Mouse (Mus musculus) lung, embryonic 16.5 days (tissue): ENCODE measurements around the gene Wdr78. TPM values are rescaled to one million over a fixed set of nuclear protein-coding genes. Genes with fewer than 3 reads are reported as not detected.

ENCODE experiments used
- ATAC-seq: fragments of 200-750 bp; cut with Nextera tagmentation; 2 replicates; pipeline ENCODE4 v1.8.0; 2017; ENCODE audit warnings: low read depth, mild to moderate bottlenecking, moderate library complexity
- H3K27ac ChIP-seq: fragments of 300-500 bp; sonication (generic); 2 replicates; pipeline ENCODE4 v1.5.1; 2014; ENCODE audit warnings: mild to moderate bottlenecking, control low read depth, low read length
- H3K27me3 ChIP-seq: fragments of 300-500 bp; sonication (generic); 2 replicates; pipeline ENCODE4 v1.6.1; 2014; ENCODE audit warnings: low read depth, low read length, mixed read lengths; ENCODE audit not compliant: control insufficient read depth, insufficient read depth
- H3K36me3 ChIP-seq: fragments of 300-500 bp; sonication (generic); 2 replicates; pipeline ENCODE4 v1.6.1; 2014; ENCODE audit warnings: low read length; ENCODE audit not compliant: control insufficient read depth, insufficient read depth
- H3K4me1 ChIP-seq: fragments of 300-500 bp; sonication (generic); replicated peaks from 2 replicates; pipeline ENCODE4 v1.6.1; 2014; ENCODE audit warnings: low read length, mixed read lengths; ENCODE audit not compliant: control insufficient read depth, insufficient read depth
- H3K4me2 ChIP-seq: fragments of 300-500 bp; sonication (generic); 2 replicates; pipeline ENCODE4 v1.6.1; 2014; ENCODE audit warnings: low read depth, low read length, control low read depth
- H3K4me3 ChIP-seq: fragments of 300-500 bp; sonication (generic); 2 replicates; pipeline ENCODE4 v1.5.1; 2014; ENCODE audit warnings: mild to moderate bottlenecking, low read length, control low read depth
- H3K9ac ChIP-seq: fragments of 300-500 bp; sonication (generic); 2 replicates; pipeline ENCODE4 v1.6.1; 2014; ENCODE audit warnings: low read length, control low read depth
- H3K9me3 ChIP-seq: fragments of 300-500 bp; sonication (generic); 2 replicates; pipeline ENCODE4 v1.6.1; 2016; ENCODE audit warnings: low read length; ENCODE audit not compliant: control insufficient read depth
- WGBS: fragments of 180-500 bp; shearing (Covaris S2); extraction: QIAGEN DNeasy Blood & Tissue Kit; methylation state at CpG from one replicate; pipeline ENCODE4 v1.1.7; 2014; 5-methylcytosine and 5-hydroxymethylcytosine counted together
- polyA plus RNA-seq: library from polyadenylated mRNA; unstranded; fragments of >200 nt; fragmentation: Nextera tagmentation; extraction: Ambion mirVana; gene quantifications from 2 replicates; pipeline ENCODE4 v1.2.1, GENCODE M21; 2015

Wdr78 gene
- polyA plus RNA-seq, 1 experiment from 2014 or later: 5.0 TPM

DNA sequence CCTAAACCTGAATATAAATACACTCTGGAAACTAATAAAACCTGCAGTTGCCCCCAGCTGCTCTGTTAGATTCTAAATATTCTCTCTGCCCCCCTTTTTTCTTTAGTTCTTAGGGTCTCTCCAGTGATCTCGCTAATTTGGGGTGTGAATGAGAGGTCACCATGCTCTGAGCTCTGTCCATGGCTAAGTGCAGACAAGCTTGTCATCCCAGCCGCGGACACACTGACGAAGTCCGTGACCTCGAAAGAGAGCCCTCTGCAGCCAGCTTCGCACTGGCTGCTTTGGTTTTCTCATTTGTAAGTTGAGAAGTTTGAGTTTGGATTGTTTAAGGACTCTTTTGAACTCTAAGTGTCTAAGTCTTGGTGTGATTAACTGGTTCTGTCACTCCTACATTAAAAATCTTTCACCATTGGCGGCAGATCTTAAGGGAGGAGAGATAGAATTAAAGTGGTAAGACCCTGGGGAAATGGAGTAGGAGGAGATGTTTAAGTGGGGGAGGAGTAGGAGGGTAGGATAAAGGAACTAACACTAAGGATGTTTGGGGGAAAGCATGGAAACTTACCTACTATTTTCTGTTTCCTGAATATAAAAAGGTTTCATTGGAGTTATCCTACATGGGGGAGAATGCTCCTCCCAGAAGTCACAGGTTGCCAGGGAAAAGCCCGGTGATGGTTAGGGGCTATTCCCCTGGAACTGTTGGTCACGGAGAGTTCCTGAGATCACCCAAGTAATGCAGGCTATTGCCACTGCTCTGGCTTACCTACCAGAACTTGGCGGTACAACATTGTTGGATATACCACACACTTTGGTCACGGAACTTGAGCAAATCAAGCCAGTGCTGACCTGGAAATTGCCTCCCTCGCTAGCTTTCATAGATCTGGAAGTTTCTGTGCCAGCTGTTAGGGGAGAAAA is 85.9 kb downstream of the Wdr78 start:
- ATAC-seq: no peak
- H3K4me2 ChIP-seq: peak overlapping the region; percentile 17; the same call in 1 of the 2 replicates
- WGBS: 42% methylated on average over 13 of the region's 13 CpGs

GRCm38 (mm10) chr4:103027745-103028144 is 86.6 kb downstream of the Wdr78 start:
- Histone ChIP-seq H3K4me1 (peaks cover 2% of the 10 kb centered on the region; the same call in 1 of the 2 replicates), H3K4me2 (no peak overlapping the region), H3K27ac (no peak overlapping the region), H3K9me3 (no peaks in the 10 kb centered on the region), H3K36me3 (no peaks in the 10 kb centered on the region), H3K27me3 (no peaks in the 10 kb centered on the region), H3K4me3 (no peak overlapping the region), H3K9ac (no peak overlapping the region)
- 55% methylated on average over 7 of the region's 7 CpGs for WGBS
- ATAC-seq: no peak

More for the DNA sequence above, 85.9 kb downstream of the Wdr78 start:
- Histone ChIP-seq H3K9me3 (no peaks in the 10 kb centered on the region), H3K4me3 (no peak overlapping the region), H3K9ac (no peak overlapping the region; the same call in 1 of the 2 replicates), H3K27me3 (no peaks in the 10 kb centered on the region), H3K4me1 (peaks cover 2% of the 10 kb centered on the region; the same call in 1 of the 2 replicates), H3K36me3 (no peaks in the 10 kb centered on the region), H3K27ac (no peak overlapping the region)

GRCm38 (mm10) chr4:103026621-103027020 is 87.7 kb downstream of the Wdr78 start, which contains the start of gene Insl5:
TSS of gene Insl5 (minus strand) at chr4:103026842.
- no peak within 1 kb of the TSS for H3K9ac ChIP-seq
- no peaks in the 10 kb centered on the region for H3K27me3 ChIP-seq
- H3K9me3 ChIP-seq: no peaks in the 10 kb centered on the region
- ATAC-seq: no peak
- no peak within 1 kb of the TSS for H3K4me3 ChIP-seq
- H3K4me1 ChIP-seq: peaks cover 2% of the 10 kb centered on the region; the same call in 1 of the 2 replicates
- no peak within 1 kb of the TSS for H3K4me2 ChIP-seq
- 41% methylated on average over 4 of the region's 4 CpGs for WGBS
- H3K27ac ChIP-seq: no peak within 1 kb of the TSS
- H3K36me3 ChIP-seq: no peaks in the 10 kb centered on the region

GRCm38 (mm10) chr4:103013490-103013889 is 100.9 kb downstream of the Wdr78 start:
- H3K4me2 ChIP-seq: no peak overlapping the region

DNA sequence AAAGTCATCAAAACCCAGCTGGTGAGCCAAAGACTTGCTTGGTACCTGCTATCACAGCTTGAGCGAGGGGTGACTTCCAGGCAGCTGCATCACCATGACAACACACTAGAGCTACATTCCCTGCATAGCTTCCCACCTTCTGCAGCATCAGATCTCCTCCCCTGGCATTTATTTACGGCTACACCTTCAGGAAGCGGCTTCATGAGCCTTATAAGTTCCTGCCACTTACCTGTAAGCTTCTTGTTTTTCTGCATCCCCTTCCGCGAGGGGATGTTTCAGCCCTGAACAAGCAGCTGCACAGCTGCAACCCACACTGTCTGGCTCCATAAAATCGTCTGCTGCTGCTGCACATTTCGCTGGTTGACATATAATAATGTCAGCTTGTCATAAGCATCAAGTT is 102.5 kb downstream of the Wdr78 start:
- Histone ChIP-seq H3K9me3 (no peaks in the 10 kb centered on the region), H3K4me2 (no peak overlapping the region), H3K9ac (no peak overlapping the region), H3K27ac (no peak overlapping the region), H3K4me3 (no peak overlapping the region), H3K4me1 (no peaks in the 10 kb centered on the region), H3K27me3 (no peaks in the 10 kb centered on the region), H3K36me3 (no peaks in the 10 kb centered on the region)
- WGBS: 28% methylated on average over 7 of the region's 7 CpGs
- ATAC-seq: no peak

More at GRCm38 (mm10) chr4:103013490-103013889, 100.9 kb downstream of the Wdr78 start:
- Histone ChIP-seq H3K27me3 (no peaks in the 10 kb centered on the region), H3K36me3 (no peaks in the 10 kb centered on the region), H3K4me3 (no peak overlapping the region), H3K9me3 (no peaks in the 10 kb centered on the region), H3K27ac (no peak overlapping the region), H3K4me1 (no peaks in the 10 kb centered on the region), H3K9ac (no peak overlapping the region)
- whole genome bisulfite sequencing: 23% methylated on average over 4 of the region's 4 CpGs
- no peak for ATAC-seq

DNA sequence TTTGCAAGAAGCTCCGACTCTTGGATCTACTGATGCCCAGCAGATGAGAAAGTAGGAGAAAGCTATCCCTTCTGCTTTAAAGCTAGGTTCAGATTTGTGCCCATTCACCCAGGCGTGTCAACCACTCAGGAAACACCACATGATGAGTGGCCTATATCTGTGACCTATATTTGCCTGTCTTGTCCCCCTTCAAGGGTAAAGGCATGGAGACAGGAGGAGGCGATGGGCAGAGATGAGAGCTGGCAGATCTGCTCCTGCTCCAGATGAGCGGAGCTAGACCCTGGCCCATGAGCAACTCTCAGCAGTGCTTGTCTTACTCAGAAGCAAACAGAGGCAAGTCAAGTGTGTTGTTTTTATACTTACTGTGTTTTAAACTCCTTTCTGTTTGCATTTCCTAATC is 103.6 kb downstream of the Wdr78 start:
- H3K9ac ChIP-seq: no peak overlapping the region
- no peak overlapping the region for H3K4me2 ChIP-seq
- H3K36me3 ChIP-seq: no peaks in the 10 kb centered on the region
- H3K4me3 ChIP-seq: no peak overlapping the region
- no peaks in the 10 kb centered on the region for H3K4me1 ChIP-seq
- 82% methylated on average over 4 of the region's 4 CpGs for WGBS
- no peaks in the 10 kb centered on the region for H3K9me3 ChIP-seq
- no peaks in the 10 kb centered on the region for H3K27me3 ChIP-seq
- no peak for ATAC-seq
- H3K27ac ChIP-seq: no peak overlapping the region

DNA sequence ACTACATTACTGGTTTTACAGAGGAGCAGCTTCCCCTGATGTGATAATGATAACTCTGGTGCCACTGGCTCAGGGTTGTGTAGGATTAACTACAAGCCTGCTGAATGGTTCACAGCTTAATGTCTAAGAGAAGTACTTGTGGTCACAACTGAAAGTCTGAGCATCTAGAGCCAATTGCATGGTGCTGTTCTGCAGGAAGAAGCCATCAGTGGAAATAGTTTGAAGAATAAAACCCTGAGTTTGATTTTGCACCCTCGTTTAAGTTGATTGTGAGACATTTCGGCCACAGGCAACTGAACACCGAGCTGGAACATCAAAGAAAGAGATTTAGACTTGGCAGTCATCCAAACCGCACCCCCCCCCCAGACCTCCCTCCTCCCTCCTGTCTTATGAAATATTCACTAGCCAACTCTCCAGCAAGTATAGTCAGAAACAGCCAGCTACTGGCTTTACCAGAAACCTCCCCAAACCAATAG is 107.4 kb downstream of the Wdr78 start:
- no peak for ATAC-seq
- H3K27ac ChIP-seq: no peak overlapping the region
- no peaks in the 10 kb centered on the region for H3K36me3 ChIP-seq
- no peaks in the 10 kb centered on the region for H3K9me3 ChIP-seq
- H3K4me1 ChIP-seq: no peaks in the 10 kb centered on the region
- H3K27me3 ChIP-seq: no peaks in the 10 kb centered on the region
- H3K9ac ChIP-seq: no peak overlapping the region
- no peak overlapping the region for H3K4me3 ChIP-seq
- WGBS: 9% methylated on average over 4 of the region's 4 CpGs
- no peak overlapping the region for H3K4me2 ChIP-seq

GRCm38 (mm10) chr4:103006266-103006665 is 108.1 kb downstream of the Wdr78 start:
- Histone ChIP-seq H3K4me1 (no peaks in the 10 kb centered on the region), H3K4me3 (no peak overlapping the region), H3K27ac (no peak overlapping the region), H3K27me3 (no peaks in the 10 kb centered on the region), H3K4me2 (no peak overlapping the region), H3K9me3 (no peaks in the 10 kb centered on the region), H3K9ac (no peak overlapping the region), H3K36me3 (no peaks in the 10 kb centered on the region)
- 73% methylated on average over 5 of the region's 5 CpGs for WGBS
- no peak for ATAC-seq

DNA sequence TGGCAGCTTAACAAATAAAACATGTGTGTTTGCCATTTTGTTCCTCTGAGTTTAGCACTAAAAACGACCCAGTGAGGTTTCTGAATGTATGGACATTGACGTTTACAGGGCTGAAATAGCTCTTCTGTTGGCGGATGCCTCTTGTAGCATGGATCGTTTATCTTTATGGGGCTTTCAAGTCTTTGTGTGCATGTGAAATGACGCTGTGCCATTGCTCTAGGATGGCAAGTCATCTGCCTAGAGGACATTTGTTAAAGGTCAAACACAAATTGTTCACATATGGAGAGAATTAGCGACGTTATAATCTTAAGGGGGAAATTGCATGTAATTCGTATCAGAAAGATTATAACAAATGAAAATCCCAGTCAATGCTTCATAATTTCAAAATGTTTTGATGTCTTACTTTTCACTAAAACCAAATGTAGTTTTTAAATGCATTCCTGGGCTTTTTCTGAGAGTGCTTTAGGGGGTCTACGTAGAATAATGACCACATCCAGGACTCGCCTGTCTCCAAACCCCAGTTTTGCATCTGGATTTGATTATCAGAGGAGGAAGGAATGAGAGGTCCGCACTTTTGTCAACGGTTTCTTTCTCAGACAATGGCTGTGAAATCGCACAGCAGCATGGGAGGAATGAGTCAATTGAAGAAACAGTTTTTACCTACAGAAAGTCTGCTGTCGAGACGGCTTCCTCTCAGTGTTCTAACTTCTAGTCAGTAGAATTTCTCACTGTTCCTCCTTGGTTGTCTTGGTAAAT is 109.0 kb downstream of the Wdr78 start:
- Histone ChIP-seq H3K9ac (no peak overlapping the region), H3K4me1 (no peaks in the 10 kb centered on the region), H3K27me3 (no peaks in the 10 kb centered on the region), H3K27ac (no peak overlapping the region), H3K4me3 (no peak overlapping the region), H3K9me3 (no peaks in the 10 kb centered on the region), H3K4me2 (no peak overlapping the region), H3K36me3 (no peaks in the 10 kb centered on the region)
- WGBS: 61% methylated on average over 15 of the region's 15 CpGs
- no peak for ATAC-seq
